Mouse (Mus musculus) adrenal gland, postnatal 10 days (tissue): Measurements from ENCODE around the gene Soat2. TPM values are rescaled to one million over a fixed set of nuclear protein-coding genes. Genes with fewer than 3 reads are reported as not detected.

Source experiments
- total RNA-seq, 2 experiments: library from RNA; stranded (reverse); gene quantifications; 2 replicates each; pipeline ENCODE4 v1.2.3; 2021

Soat2 gene
- total RNA-seq, 2 experiments from 2014 or later = 4.9 to 8.1 TPM

Other genes starting within 250 kb of the Soat2 start
- gene Krt4, start 225.8 kb upstream of the Soat2 start, total RNA-seq = under 1 TPM in 1 of 2 experiments, not detected in 1; 0.18 TPM
- gene Krt79, start 210.2 kb upstream of the Soat2 start, total RNA-seq = 1 to 10 TPM; 3.8 to 5.3 TPM
- under 1 TPM in 1 of 2 experiments, not detected in 1; 0.09 TPM for gene Krt78, start 196.2 kb upstream of the Soat2 start, total RNA-seq
- 10 to 100 TPM; 12.1 to 24.2 TPM for gene Krt8, start 146.0 kb upstream of the Soat2 start, total RNA-seq
- gene Krt18, start 122.3 kb upstream of the Soat2 start, total RNA-seq = 10 to 100 TPM; 15.9 to 28.3 TPM
- gene Eif4b, start 76.8 kb upstream of the Soat2 start, total RNA-seq = 100 to 1,000 TPM; 248 to 266 TPM
- gene Tns2, start 50.1 kb upstream of the Soat2 start, total RNA-seq = 10 to 100 TPM; 64.5 to 84.6 TPM
- 10 to 100 TPM; 27.4 to 31.5 TPM for gene Spryd3, start 14.3 kb upstream of the Soat2 start, total RNA-seq
- 10 to 100 TPM; 40.3 to 48.1 TPM for gene Igfbp6, start 6.2 kb upstream of the Soat2 start, total RNA-seq
- 10 to 100 TPM; 66.7 to 84.9 TPM for gene Zfp740, start 52.7 kb downstream of the Soat2 start, total RNA-seq
- gene Csad, start 54.2 kb downstream of the Soat2 start, total RNA-seq = 100 to 1,000 TPM; 155 to 156 TPM
- 1 to 10 TPM; 6.4 to 7.1 TPM for gene Itgb7, start 81.4 kb downstream of the Soat2 start, total RNA-seq
- gene Rarg, start 107.0 kb downstream of the Soat2 start, total RNA-seq = 10 to 100 TPM; 22.7 to 30.3 TPM
- not detected for gene Gm9918, start 120.0 kb downstream of the Soat2 start, total RNA-seq
- gene Mfsd5, start 128.9 kb downstream of the Soat2 start, total RNA-seq = 10 to 100 TPM; 29.0 to 29.4 TPM
- 10 to 100 TPM in 1 of 2 experiments, 1 to 10 TPM in 1; 8.8 to 11.9 TPM for gene Espl1, start 145.7 kb downstream of the Soat2 start, total RNA-seq
- 100 to 1,000 TPM; 342 to 354 TPM for gene Pfdn5, start 175.6 kb downstream of the Soat2 start, total RNA-seq
- gene Myg1, start 181.2 kb downstream of the Soat2 start, total RNA-seq = 10 to 100 TPM; 50.0 to 62.5 TPM
- gene Aaas, start 200.2 kb downstream of the Soat2 start, total RNA-seq = 10 to 100 TPM; 21.4 to 24.7 TPM
- gene Sp7, start 216.7 kb downstream of the Soat2 start, total RNA-seq = 1 to 10 TPM in 1 of 2 experiments, under 1 TPM in 1; 0.15 to 2.3 TPM